Mouse (Mus musculus) embryonic facial prominence, embryonic 12.5 days (tissue): ENCODE results near the gene Stab2. TPM values are rescaled to one million over a fixed set of nuclear protein-coding genes. Genes with fewer than 3 reads are reported as not detected.

Experiments
- ATAC-seq: fragments of 200-750 bp; cut with Nextera tagmentation; 2 replicates; pipeline ENCODE4 v1.8.0; 2017; ENCODE audit not compliant: insufficient number of reproducible peaks, insufficient read depth, low FRiP score, low TSS enrichment
- H3K27ac ChIP-seq: fragments of 300-500 bp; sonication (generic); 2 replicates; pipeline ENCODE4 v1.5.1; 2016; ENCODE audit warnings: mild to moderate bottlenecking
- H3K27me3 ChIP-seq: fragments of 300-500 bp; sonication (generic); 2 replicates; pipeline ENCODE4 v1.6.1; 2016; ENCODE audit warnings: mild to moderate bottlenecking, moderate library complexity
- H3K36me3 ChIP-seq: fragments of 300-500 bp; sonication (generic); 2 replicates; pipeline ENCODE4 v1.6.1; 2016; ENCODE audit warnings: mild to moderate bottlenecking
- H3K4me1 ChIP-seq: fragments of 300-500 bp; sonication (generic); 2 replicates; pipeline ENCODE4 v1.6.1; 2016
- H3K4me2 ChIP-seq: fragments of 300-500 bp; sonication (generic); replicated peaks from 2 replicates; pipeline ENCODE4 v1.6.1; 2016; ENCODE audit warnings: mild to moderate bottlenecking, moderate library complexity
- H3K4me3 ChIP-seq: fragments of 300-500 bp; sonication (generic); 2 replicates; pipeline ENCODE4 v1.5.1; 2016; ENCODE audit warnings: mild to moderate bottlenecking
- H3K9ac ChIP-seq: fragments of 300-500 bp; sonication (generic); 2 replicates; pipeline ENCODE4 v1.6.1; 2016; ENCODE audit warnings: mild to moderate bottlenecking, moderate library complexity
- H3K9me3 ChIP-seq: fragments of 300-500 bp; sonication (generic); 2 replicates; pipeline ENCODE4 v1.6.1; 2016; ENCODE audit warnings: mild to moderate bottlenecking, moderate library complexity
- WGBS: fragments of 180-500 bp; shearing (Covaris S2); methylation state at CpG from one replicate; pipeline ENCODE4 v1.1.7; 2016; 5-methylcytosine and 5-hydroxymethylcytosine counted together
- polyA plus RNA-seq: library from polyadenylated mRNA; unstranded; fragments of >200 nt; fragmentation: Nextera tagmentation; extraction: Ambion mirVana; gene quantifications from 2 replicates; pipeline ENCODE4 v1.2.1, GENCODE M21; 2016

The Stab2 gene
- polyA plus RNA-seq, 1 experiment from 2014 or later: 0.27 TPM

DNA sequence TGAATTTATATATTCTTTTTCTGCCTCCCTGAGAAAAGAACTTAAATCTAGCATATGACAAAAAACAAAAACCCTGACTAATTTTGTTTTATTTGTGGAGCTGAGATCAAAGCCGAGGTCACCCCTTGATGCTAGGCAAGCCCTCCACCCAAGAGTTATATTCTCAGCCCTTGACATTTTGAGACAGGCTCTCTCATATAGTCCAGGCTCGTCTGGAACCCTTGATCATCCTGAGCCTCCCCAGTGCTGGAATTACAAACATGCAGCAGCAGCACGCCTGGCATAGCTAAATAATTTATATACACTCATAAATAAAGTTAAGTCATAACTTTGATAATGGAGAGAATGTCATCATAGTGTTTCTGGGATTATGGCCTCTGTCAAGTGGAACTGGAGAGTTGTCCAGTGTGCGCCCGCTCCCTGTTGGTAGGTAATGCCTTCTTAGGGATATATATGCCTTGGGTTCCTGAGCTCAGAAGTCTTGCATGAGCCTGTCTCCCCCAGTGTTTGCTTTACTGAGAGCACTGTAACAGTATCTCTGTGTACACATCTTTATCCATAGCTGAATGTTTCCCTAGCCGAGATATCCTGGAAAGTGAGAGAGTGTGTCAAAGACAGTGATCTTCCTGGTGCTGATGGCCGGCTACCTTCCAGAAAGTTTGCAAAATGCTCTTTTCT lies 216.2 kb downstream of the Stab2 start:
- Histone ChIP-seq H3K36me3 (no peaks in the 10 kb centered on the region), H3K4me1 (peaks cover 7% of the 10 kb centered on the region; the same call in 1 of the 2 replicates), H3K27ac (no peak overlapping the region), H3K9me3 (no peaks in the 10 kb centered on the region), H3K27me3 (no peaks in the 10 kb centered on the region), H3K9ac (no peak overlapping the region), H3K4me2 (no peak overlapping the region), H3K4me3 (no peak overlapping the region)
- ATAC-seq: no peak
- 66% methylated on average over 7 of the region's 7 CpGs for WGBS

Other genes starting within 250 kb of the Stab2 start
- not detected in 2 replicates for gene Gm49358, start 244.1 kb downstream of the Stab2 start, polyA plus RNA-seq
- gene Nt5dc3, start 229.0 kb downstream of the Stab2 start, polyA plus RNA-seq: 1.4 and 1.5 TPM in 2 replicates
- not detected in 2 replicates for gene 1700113H08Rik, start 50.0 kb upstream of the Stab2 start, polyA plus RNA-seq